Comparison of ENCODE assay signal across 12 mouse cellular contexts in genomic region chr5:120563914-120564311, GRCm38 (mm10). TPM values are rescaled to one million over a fixed set of nuclear protein-coding genes. Genes with fewer than 3 reads are reported as not detected.
A peak's percentile ranks its signal among the peaks of the same experiment; 100 is the strongest.
DNase-seq lines count a peak whose midpoint lies in the region; ATAC-seq lines count a peak whose summit lies in the region.
"Had no signal": no experiment of that assay in that cellular context is flagged by ENCODE, and none has a peak within 500 bp of the region (broad histone marks: within the 10 kb centered on the region; RNA-seq: fewer than 3 reads in every experiment).

No protein-coding gene starts in this region.

- DNase-seq in heart, postnatal 4 days = no peak
- DNase-seq in urinary bladder, postnatal 4 days (ENCODE audit: low spot score in 2 of 2) = no peak
- no peak for DNase-seq in gastrocnemius, postnatal 36 days
- DNase-seq: midbrain, embryonic 14.5 days; right cerebral cortex, postnatal 14 days had no signal

- no peaks in the 10 kb centered on the region for H3K27me3 ChIP-seq in heart, embryonic 13.5 days (replicated peaks)
- no peaks in the 10 kb centered on the region for H3K27me3 ChIP-seq in midbrain, embryonic 12.5 days
- no peaks in the 10 kb centered on the region for H3K27me3 ChIP-seq in midbrain, embryonic 15.5 days (replicated peaks)
- no peaks in the 10 kb centered on the region for H3K27me3 ChIP-seq in intestine, embryonic 15.5 days (replicated peaks)
- H3K27me3 ChIP-seq in stomach, embryonic 14.5 days (ENCODE audit: control insufficient read depth, insufficient read depth, low read length) = no peaks in the 10 kb centered on the region

- 35% methylated on average over 4 of the region's 4 CpGs for WGBS in heart, embryonic 13.5 days
- WGBS in midbrain, embryonic 12.5 days = 46% methylated on average over 4 of the region's 4 CpGs
- 66% methylated on average over 4 of the region's 4 CpGs for WGBS in midbrain, embryonic 15.5 days
- WGBS in intestine, embryonic 15.5 days = 15% methylated on average over 4 of the region's 4 CpGs
- 29% methylated on average over 4 of the region's 4 CpGs for WGBS in stomach, embryonic 14.5 days

- H3K9me3 ChIP-seq in heart, embryonic 13.5 days = no peaks in the 10 kb centered on the region
- H3K9me3 ChIP-seq in midbrain, embryonic 12.5 days = no peaks in the 10 kb centered on the region
- no peaks in the 10 kb centered on the region for H3K9me3 ChIP-seq in midbrain, embryonic 15.5 days
- no peaks in the 10 kb centered on the region for H3K9me3 ChIP-seq in intestine, embryonic 15.5 days
- H3K9me3 ChIP-seq in stomach, embryonic 14.5 days (ENCODE audit: control insufficient read depth, low read depth, low read length) = no peaks in the 10 kb centered on the region

- intact Hi-C loops in gastrocnemius, postnatal 36 days (cut with DNase I) = no loop called here

- H3K4me2 ChIP-seq in heart, embryonic 13.5 days = no peak overlapping the region
- H3K4me2 ChIP-seq in midbrain, embryonic 12.5 days (replicated peaks) = no peak overlapping the region
- no peak overlapping the region for H3K4me2 ChIP-seq in midbrain, embryonic 15.5 days
- H3K4me2 ChIP-seq in intestine, embryonic 15.5 days (replicated peaks) = peak overlapping the region; percentile 36; the same call in 1 of the 2 replicates
- no peak overlapping the region for H3K4me2 ChIP-seq in stomach, embryonic 14.5 days (replicated peaks; ENCODE audit: low read depth, low read length)

- 0 out of 2 replicates have a peak overlapping the region, but pooled peaks have one; percentile 62 for H3K9ac ChIP-seq in heart, embryonic 13.5 days
- no peak overlapping the region for H3K9ac ChIP-seq in midbrain, embryonic 12.5 days (replicated peaks)
- no peak overlapping the region for H3K9ac ChIP-seq in midbrain, embryonic 15.5 days
- no peak overlapping the region for H3K9ac ChIP-seq in intestine, embryonic 15.5 days
- H3K9ac ChIP-seq in stomach, embryonic 14.5 days (replicated peaks; ENCODE audit: low read depth, low read length) = no peak overlapping the region

- peak overlapping the region; percentile 87 for H3K27ac ChIP-seq in heart, embryonic 13.5 days (replicated peaks)
- peak overlapping the region; percentile 46; the same call in 1 of the 2 replicates for H3K27ac ChIP-seq in midbrain, embryonic 12.5 days (replicated peaks)
- H3K27ac ChIP-seq in midbrain, embryonic 15.5 days = no peak overlapping the region
- H3K27ac ChIP-seq in intestine, embryonic 15.5 days = peak overlapping the region; percentile 89
- peak overlapping the region; percentile 73; the same call in 1 of the 2 replicates for H3K27ac ChIP-seq in stomach, embryonic 14.5 days (ENCODE audit: low read length)

- ATAC-seq in heart, embryonic 13.5 days (ENCODE audit: extremely low read depth, insufficient number of reproducible peaks, low FRiP score, low TSS enrichment) = no peak
- ATAC-seq in midbrain, embryonic 12.5 days (ENCODE audit: low FRiP score, low read depth) = no peak
- ATAC-seq in midbrain, embryonic 15.5 days (replicated peaks) = no peak
- ATAC-seq in intestine, embryonic 15.5 days = no peak
- ATAC-seq in stomach, embryonic 14.5 days (ENCODE audit: insufficient number of reproducible peaks, insufficient read depth, low FRiP score, low read depth) = no peak

- no peak overlapping the region for H3K4me3 ChIP-seq in heart, embryonic 13.5 days
- H3K4me3 ChIP-seq in midbrain, embryonic 12.5 days = no peak overlapping the region
- no peak overlapping the region for H3K4me3 ChIP-seq in midbrain, embryonic 15.5 days
- no peak overlapping the region for H3K4me3 ChIP-seq in intestine, embryonic 15.5 days (replicated peaks)
- no peak overlapping the region for H3K4me3 ChIP-seq in stomach, embryonic 14.5 days (ENCODE audit: low read depth, low read length)

- no peaks in the 10 kb centered on the region for H3K36me3 ChIP-seq in heart, embryonic 13.5 days
- no peaks in the 10 kb centered on the region for H3K36me3 ChIP-seq in midbrain, embryonic 12.5 days
- no peaks in the 10 kb centered on the region for H3K36me3 ChIP-seq in midbrain, embryonic 15.5 days (replicated peaks)
- no peaks in the 10 kb centered on the region for H3K36me3 ChIP-seq in intestine, embryonic 15.5 days
- H3K36me3 ChIP-seq in stomach, embryonic 14.5 days (ENCODE audit: control insufficient read depth, insufficient read depth, low read length) = no peaks in the 10 kb centered on the region

- peaks cover 81% of the 10 kb centered on the region for H3K4me1 ChIP-seq in heart, embryonic 13.5 days
- H3K4me1 ChIP-seq in midbrain, embryonic 12.5 days = peaks cover 79% of the 10 kb centered on the region
- peaks cover 66% of the 10 kb centered on the region for H3K4me1 ChIP-seq in midbrain, embryonic 15.5 days
- H3K4me1 ChIP-seq in intestine, embryonic 15.5 days (replicated peaks) = peaks cover 81% of the 10 kb centered on the region
- H3K4me1 ChIP-seq in stomach, embryonic 14.5 days (ENCODE audit: control insufficient read depth, insufficient read depth, low read length) = peaks cover 76% of the 10 kb centered on the region

RNA-seq across cellular contexts. Expression of gene Tpcn1, which starts 24.6 kb away (rescaled TPM):
- 14.9 and 16.1 TPM in 2 replicates for polyA plus RNA-seq in heart, embryonic 13.5 days (2015; fragmentation: Nextera tagmentation; extraction: Ambion mirVana)
- total RNA-seq in heart, postnatal 4 days (2021) = 10 to 100 TPM; 31.6 to 34.2 TPM
- 12.9 and 14.2 TPM in 2 replicates for polyA plus RNA-seq in midbrain, embryonic 12.5 days (2016; fragmentation: Nextera tagmentation; extraction: Ambion mirVana)
- polyA plus RNA-seq in midbrain, embryonic 15.5 days (2015; fragmentation: Nextera tagmentation; extraction: Ambion mirVana) = 15.8 and 17.7 TPM in 2 replicates
- polyA plus RNA-seq in intestine, embryonic 15.5 days (2015; fragmentation: Nextera tagmentation; extraction: Ambion mirVana) = 25.3 and 26.8 TPM in 2 replicates
- polyA plus RNA-seq in stomach, embryonic 14.5 days (2014; fragmentation: Nextera tagmentation; extraction: Ambion mirVana) = 24.0 and 26.5 TPM in 2 replicates
- 10 to 100 TPM; 35.2 to 44.6 TPM for total RNA-seq in gastrocnemius, postnatal 36 days (2021)

RNA-seq across cellular contexts. Expression of gene Iqcd, which starts 24.9 kb away (rescaled TPM):
- polyA plus RNA-seq in heart, embryonic 13.5 days (2015; fragmentation: Nextera tagmentation; extraction: Ambion mirVana) = 0.27 and 0.44 TPM in 2 replicates
- total RNA-seq in heart, postnatal 4 days (2021) = not detected
- 0.60 and 1.7 TPM in 2 replicates for polyA plus RNA-seq in midbrain, embryonic 12.5 days (2016; fragmentation: Nextera tagmentation; extraction: Ambion mirVana)
- 1.7 and 1.8 TPM in 2 replicates for polyA plus RNA-seq in midbrain, embryonic 15.5 days (2015; fragmentation: Nextera tagmentation; extraction: Ambion mirVana)
- 0.28 and 0.40 TPM in 2 replicates for polyA plus RNA-seq in intestine, embryonic 15.5 days (2015; fragmentation: Nextera tagmentation; extraction: Ambion mirVana)
- polyA plus RNA-seq in stomach, embryonic 14.5 days (2014; fragmentation: Nextera tagmentation; extraction: Ambion mirVana) = 0.54 and 0.78 TPM in 2 replicates
- under 1 TPM in 1 of 2 experiments, not detected in 1; 0.15 TPM for total RNA-seq in gastrocnemius, postnatal 36 days (2021)
- total RNA-seq: ES-E14; hematopoietic stem cell, adult 5-6 weeks had no signal

RNA-seq across cellular contexts. Expression of gene Rita1, which starts 48.5 kb away (rescaled TPM):
- 9.6 and 10.4 TPM in 2 replicates for polyA plus RNA-seq in heart, embryonic 13.5 days (2015; fragmentation: Nextera tagmentation; extraction: Ambion mirVana)
- 10 to 100 TPM; 10.7 to 10.8 TPM for total RNA-seq in heart, postnatal 4 days (2021)
- 15.5 and 16.0 TPM in 2 replicates for polyA plus RNA-seq in midbrain, embryonic 12.5 days (2016; fragmentation: Nextera tagmentation; extraction: Ambion mirVana)
- 28.3 and 30.6 TPM in 2 replicates for polyA plus RNA-seq in midbrain, embryonic 15.5 days (2015; fragmentation: Nextera tagmentation; extraction: Ambion mirVana)
- polyA plus RNA-seq in intestine, embryonic 15.5 days (2015; fragmentation: Nextera tagmentation; extraction: Ambion mirVana) = 10.6 and 11.4 TPM in 2 replicates
- polyA plus RNA-seq in stomach, embryonic 14.5 days (2014; fragmentation: Nextera tagmentation; extraction: Ambion mirVana) = 8.4 and 9.0 TPM in 2 replicates
- 1 to 10 TPM; 5.6 to 6.8 TPM for total RNA-seq in gastrocnemius, postnatal 36 days (2021)

RNA-seq across cellular contexts. Expression of gene Ddx54, which starts 48.6 kb away (rescaled TPM):
- 29.6 and 29.7 TPM in 2 replicates for polyA plus RNA-seq in heart, embryonic 13.5 days (2015; fragmentation: Nextera tagmentation; extraction: Ambion mirVana)
- 10 to 100 TPM; 30.8 to 32.0 TPM for total RNA-seq in heart, postnatal 4 days (2021)
- polyA plus RNA-seq in midbrain, embryonic 12.5 days (2016; fragmentation: Nextera tagmentation; extraction: Ambion mirVana) = 51.8 and 53.0 TPM in 2 replicates
- 39.9 and 43.7 TPM in 2 replicates for polyA plus RNA-seq in midbrain, embryonic 15.5 days (2015; fragmentation: Nextera tagmentation; extraction: Ambion mirVana)
- 47.5 and 49.3 TPM in 2 replicates for polyA plus RNA-seq in intestine, embryonic 15.5 days (2015; fragmentation: Nextera tagmentation; extraction: Ambion mirVana)
- polyA plus RNA-seq in stomach, embryonic 14.5 days (2014; fragmentation: Nextera tagmentation; extraction: Ambion mirVana) = 27.1 and 30.7 TPM in 2 replicates
- total RNA-seq in gastrocnemius, postnatal 36 days (2021) = 10 to 100 TPM; 15.8 to 17.7 TPM

RNA-seq across cellular contexts. Expression of gene Slc8b1, which starts 52.9 kb away (rescaled TPM):
- polyA plus RNA-seq in heart, embryonic 13.5 days (2015; fragmentation: Nextera tagmentation; extraction: Ambion mirVana) = 4.5 and 4.6 TPM in 2 replicates
- 1 to 10 TPM; 8.7 to 9.3 TPM for total RNA-seq in heart, postnatal 4 days (2021)
- 3.1 TPM in 2 replicates for polyA plus RNA-seq in midbrain, embryonic 12.5 days (2016; fragmentation: Nextera tagmentation; extraction: Ambion mirVana)
- polyA plus RNA-seq in midbrain, embryonic 15.5 days (2015; fragmentation: Nextera tagmentation; extraction: Ambion mirVana) = 1.6 and 2.5 TPM in 2 replicates
- 6.2 and 6.6 TPM in 2 replicates for polyA plus RNA-seq in intestine, embryonic 15.5 days (2015; fragmentation: Nextera tagmentation; extraction: Ambion mirVana)
- 4.1 and 5.4 TPM in 2 replicates for polyA plus RNA-seq in stomach, embryonic 14.5 days (2014; fragmentation: Nextera tagmentation; extraction: Ambion mirVana)
- total RNA-seq in gastrocnemius, postnatal 36 days (2021) = 1 to 10 TPM; 7.9 to 9.7 TPM
